Mouse (Mus musculus) liver, embryonic 15.5 days (tissue): Measurements from ENCODE around the gene Plek. TPM values are rescaled to one million over a fixed set of nuclear protein-coding genes. Genes with fewer than 3 reads are reported as not detected.

Experiments
- ATAC-seq: fragments of 200-750 bp; cut with Nextera tagmentation; 2 replicates; pipeline ENCODE4 v1.8.0; 2017; ENCODE audit warnings: moderate number of reproducible peaks, mild to moderate bottlenecking, moderate library complexity; ENCODE audit not compliant: insufficient read depth
- H3K27ac ChIP-seq: fragments of 300-500 bp; sonication (generic); replicated peaks from 2 replicates; pipeline ENCODE4 v1.5.1; 2015; ENCODE audit warnings: mild to moderate bottlenecking, inconsistent platforms
- H3K27me3 ChIP-seq: fragments of 300-500 bp; sonication (generic); 2 replicates; pipeline ENCODE4 v1.6.1; 2015; ENCODE audit warnings: mild to moderate bottlenecking, inconsistent platforms
- H3K36me3 ChIP-seq: fragments of 300-500 bp; sonication (generic); replicated peaks from 2 replicates; pipeline ENCODE4 v1.6.1; 2015; ENCODE audit warnings: moderate library complexity, mild to moderate bottlenecking, inconsistent platforms
- H3K4me1 ChIP-seq: fragments of 300-500 bp; sonication (generic); replicated peaks from 2 replicates; pipeline ENCODE4 v1.6.1; 2015; ENCODE audit warnings: inconsistent platforms
- H3K4me2 ChIP-seq: fragments of 300-500 bp; sonication (generic); 2 replicates; pipeline ENCODE4 v1.6.1; 2015; ENCODE audit warnings: moderate library complexity, mild to moderate bottlenecking, inconsistent platforms
- H3K4me3 ChIP-seq: fragments of 300-500 bp; sonication (generic); replicated peaks from 2 replicates; pipeline ENCODE4 v1.5.1; 2015; ENCODE audit warnings: mild to moderate bottlenecking, inconsistent platforms
- H3K9ac ChIP-seq: fragments of 300-500 bp; sonication (generic); 2 replicates; pipeline ENCODE4 v1.6.1; 2015; ENCODE audit warnings: moderate library complexity, mild to moderate bottlenecking, inconsistent platforms
- H3K9me3 ChIP-seq: fragments of 300-500 bp; sonication (generic); replicated peaks from 2 replicates; pipeline ENCODE4 v1.6.1; 2016; ENCODE audit warnings: inconsistent platforms
- WGBS: fragments of 180-500 bp; shearing (Covaris S2); methylation state at CpG from one replicate; pipeline ENCODE4 v1.1.7; 2015; ENCODE audit warnings: mixed read lengths; ENCODE audit not compliant: insufficient replicate concordance; 5-methylcytosine and 5-hydroxymethylcytosine counted together
- polyA plus RNA-seq: library from polyadenylated mRNA; unstranded; fragments of >200 nt; fragmentation: Nextera tagmentation; extraction: Ambion mirVana; gene quantifications from 2 replicates; pipeline ENCODE4 v1.2.1, GENCODE M21; 2015

Plek gene
- polyA plus RNA-seq, 1 experiment from 2014 or later: 16.3 TPM

GRCm38 (mm10) chr11:16999933-17000332 lies 52.2 kb downstream of the Plek start:
- H3K9ac ChIP-seq: no peak overlapping the region
- peaks cover 7% of the 10 kb centered on the region for H3K4me1 ChIP-seq
- H3K4me2 ChIP-seq: no peak overlapping the region
- ATAC-seq: no peak
- no peaks in the 10 kb centered on the region for H3K27me3 ChIP-seq
- no peaks in the 10 kb centered on the region for H3K9me3 ChIP-seq
- H3K36me3 ChIP-seq: no peaks in the 10 kb centered on the region
- H3K4me3 ChIP-seq: no peak overlapping the region
- no peak overlapping the region for H3K27ac ChIP-seq

- no peak overlapping the region for H3K27ac ChIP-seq
- H3K9me3 ChIP-seq: no peaks in the 10 kb centered on the region
- 66% methylated on average over 4 of the region's 4 CpGs for WGBS
- H3K27me3 ChIP-seq: no peaks in the 10 kb centered on the region
- no peak for ATAC-seq
- H3K4me1 ChIP-seq: peaks cover 2% of the 10 kb centered on the region; the same call in 1 of the 2 replicates
- no peak overlapping the region for H3K9ac ChIP-seq
- no peaks in the 10 kb centered on the region for H3K36me3 ChIP-seq
- H3K4me2 ChIP-seq: no peak overlapping the region
- no peak overlapping the region for H3K4me3 ChIP-seq
Measured at GRCm38 (mm10) chr11:16999387-16999786, 52.8 kb downstream of the Plek start.

- Histone ChIP-seq H3K36me3 (no peaks in the 10 kb centered on the region), H3K4me3 (no peak overlapping the region), H3K9me3 (no peaks in the 10 kb centered on the region), H3K4me1 (peaks cover 2% of the 10 kb centered on the region; the same call in 1 of the 2 replicates), H3K9ac (no peak overlapping the region), H3K27me3 (no peaks in the 10 kb centered on the region), H3K27ac (no peak overlapping the region), H3K4me2 (no peak overlapping the region)
- no peak for ATAC-seq
Measured at GRCm38 (mm10) chr11:16997465-16997864, 54.7 kb downstream of the Plek start.

GRCm38 (mm10) chr11:16996818-16997217 lies 55.4 kb downstream of the Plek start:
- H3K36me3 ChIP-seq: no peaks in the 10 kb centered on the region
- no peak overlapping the region for H3K4me2 ChIP-seq
- H3K27ac ChIP-seq: no peak overlapping the region
- no peak for ATAC-seq
- H3K4me1 ChIP-seq: peaks cover 2% of the 10 kb centered on the region; the same call in 1 of the 2 replicates
- H3K9me3 ChIP-seq: no peaks in the 10 kb centered on the region
- H3K27me3 ChIP-seq: no peaks in the 10 kb centered on the region
- H3K9ac ChIP-seq: no peak overlapping the region
- no peak overlapping the region for H3K4me3 ChIP-seq

GRCm38 (mm10) chr11:16992880-16993279 lies 59.3 kb downstream of the Plek start:
- Histone ChIP-seq H3K4me1 (no peaks in the 10 kb centered on the region), H3K27ac (no peak overlapping the region), H3K36me3 (no peaks in the 10 kb centered on the region), H3K4me2 (no peak overlapping the region), H3K27me3 (no peaks in the 10 kb centered on the region), H3K9me3 (no peaks in the 10 kb centered on the region), H3K4me3 (no peak overlapping the region), H3K9ac (no peak overlapping the region)
- WGBS: 62% methylated on average over 6 of the region's 6 CpGs
- no peak for ATAC-seq

- no peaks in the 10 kb centered on the region for H3K9me3 ChIP-seq
- no peaks in the 10 kb centered on the region for H3K4me1 ChIP-seq
- H3K27me3 ChIP-seq: no peaks in the 10 kb centered on the region
- H3K4me3 ChIP-seq: no peak overlapping the region
- H3K9ac ChIP-seq: no peak overlapping the region
- no peak overlapping the region for H3K27ac ChIP-seq
- H3K4me2 ChIP-seq: no peak overlapping the region
- ATAC-seq: no peak
- H3K36me3 ChIP-seq: no peaks in the 10 kb centered on the region
- WGBS: 67% methylated on average over 5 of the region's 5 CpGs
Measured at GRCm38 (mm10) chr11:16989885-16990284, 62.3 kb downstream of the Plek start.

- Histone ChIP-seq H3K4me1 (no peaks in the 10 kb centered on the region), H3K9me3 (no peaks in the 10 kb centered on the region), H3K4me2 (no peak overlapping the region), H3K36me3 (no peaks in the 10 kb centered on the region), H3K9ac (no peak overlapping the region), H3K27ac (no peak overlapping the region), H3K27me3 (no peaks in the 10 kb centered on the region), H3K4me3 (no peak overlapping the region)
- WGBS: 48% methylated on average over 6 of the region's 6 CpGs
- ATAC-seq: no peak
Measured at GRCm38 (mm10) chr11:16987745-16988328, 64.3 kb downstream of the Plek start.

GRCm38 (mm10) chr11:16986550-16987187 lies 65.5 kb downstream of the Plek start:
- ATAC-seq: no peak
- H3K27me3 ChIP-seq: no peaks in the 10 kb centered on the region
- no peak overlapping the region for H3K9ac ChIP-seq
- no peaks in the 10 kb centered on the region for H3K4me1 ChIP-seq
- H3K4me2 ChIP-seq: no peak overlapping the region
- H3K9me3 ChIP-seq: no peaks in the 10 kb centered on the region
- WGBS: 46% methylated on average over 7 of the region's 7 CpGs
- no peak overlapping the region for H3K4me3 ChIP-seq
- H3K27ac ChIP-seq: no peak overlapping the region
- no peaks in the 10 kb centered on the region for H3K36me3 ChIP-seq

GRCm38 (mm10) chr11:16978161-16978707 lies 73.9 kb downstream of the Plek start:
- H3K4me1 ChIP-seq: 0 out of 2 replicates have a peak, but pooled peaks cover 13% of the 10 kb centered on the region
- H3K4me3 ChIP-seq: no peak overlapping the region
- ATAC-seq: no peak
- H3K36me3 ChIP-seq: no peaks in the 10 kb centered on the region
- 0 out of 2 replicates have a peak overlapping the region, but pooled peaks have one; percentile 31 for H3K27ac ChIP-seq
- no peak overlapping the region for H3K4me2 ChIP-seq
- no peak overlapping the region for H3K9ac ChIP-seq
- H3K27me3 ChIP-seq: no peaks in the 10 kb centered on the region
- H3K9me3 ChIP-seq: no peaks in the 10 kb centered on the region
- 44% methylated on average over 5 of the region's 5 CpGs for WGBS

- Histone ChIP-seq H3K27me3 (no peaks in the 10 kb centered on the region), H3K36me3 (no peaks in the 10 kb centered on the region), H3K4me3 (no peak overlapping the region), H3K9ac (no peak overlapping the region), H3K9me3 (no peaks in the 10 kb centered on the region), H3K4me1 (0 out of 2 replicates have a peak, but pooled peaks cover 13% of the 10 kb centered on the region), H3K4me2 (no peak overlapping the region), H3K27ac (no peak overlapping the region)
- WGBS: 46% methylated on average over 2 of the region's 2 CpGs
- no peak for ATAC-seq
Measured at GRCm38 (mm10) chr11:16977611-16978010, 74.6 kb downstream of the Plek start.

- no peaks in the 10 kb centered on the region for H3K27me3 ChIP-seq
- no peak overlapping the region for H3K27ac ChIP-seq
- no peaks in the 10 kb centered on the region for H3K36me3 ChIP-seq
- 10% methylated on average over 4 of the region's 4 CpGs for WGBS
- no peak overlapping the region for H3K9ac ChIP-seq
- 0 out of 2 replicates have a peak, but pooled peaks cover 13% of the 10 kb centered on the region for H3K4me1 ChIP-seq
- ATAC-seq: peak; percentile 75
- no peak overlapping the region for H3K4me3 ChIP-seq
- no peaks in the 10 kb centered on the region for H3K9me3 ChIP-seq
- no peak overlapping the region for H3K4me2 ChIP-seq
Measured at GRCm38 (mm10) chr11:16976937-16977336, 75.2 kb downstream of the Plek start.
